Mouse (Mus musculus) stomach, embryonic 14.5 days (tissue): ENCODE data around the gene Erc2. TPM values are rescaled to one million over a fixed set of nuclear protein-coding genes. Genes with fewer than 3 reads are reported as not detected.

Experiments
- ATAC-seq: fragments of 200-750 bp; cut with Nextera tagmentation; 2 replicates; pipeline ENCODE4 v1.8.0; 2017; ENCODE audit warnings: low read depth, moderate TSS enrichment; ENCODE audit not compliant: insufficient number of reproducible peaks, insufficient read depth, low FRiP score
- H3K27ac ChIP-seq: fragments of 300-500 bp; sonication (generic); 2 replicates; pipeline ENCODE4 v1.5.1; 2014; ENCODE audit warnings: mild to moderate bottlenecking, low read length, moderate library complexity, mixed read lengths
- H3K27me3 ChIP-seq: fragments of 300-500 bp; sonication (generic); 2 replicates; pipeline ENCODE4 v1.6.1; 2014; ENCODE audit warnings: low read length, control low read depth, mixed read lengths; ENCODE audit not compliant: control insufficient read depth, insufficient read depth
- H3K36me3 ChIP-seq: fragments of 300-500 bp; sonication (generic); 2 replicates; pipeline ENCODE4 v1.6.1; 2014; ENCODE audit warnings: mild to moderate bottlenecking, control low read depth, low read length, moderate library complexity, mixed read lengths; ENCODE audit not compliant: control insufficient read depth, insufficient read depth
- H3K4me1 ChIP-seq: fragments of 300-500 bp; sonication (generic); 2 replicates; pipeline ENCODE4 v1.6.1; 2014; ENCODE audit warnings: low read length, control low read depth, mixed read lengths; ENCODE audit not compliant: control insufficient read depth, insufficient read depth
- H3K4me2 ChIP-seq: fragments of 300-500 bp; sonication (generic); replicated peaks from 2 replicates; pipeline ENCODE4 v1.6.1; 2014; ENCODE audit warnings: low read depth, low read length, control low read depth
- H3K4me3 ChIP-seq: fragments of 300-500 bp; sonication (generic); 2 replicates; pipeline ENCODE4 v1.5.1; 2014; ENCODE audit warnings: low read depth, low read length, control low read depth
- H3K9ac ChIP-seq: fragments of 300-500 bp; sonication (generic); replicated peaks from 2 replicates; pipeline ENCODE4 v1.6.1; 2014; ENCODE audit warnings: low read depth, mild to moderate bottlenecking, control low read depth, low read length, moderate library complexity, mixed read lengths
- H3K9me3 ChIP-seq: fragments of 300-500 bp; sonication (generic); 2 replicates; pipeline ENCODE4 v1.6.1; 2016; ENCODE audit warnings: low read depth, low read length, control low read depth; ENCODE audit not compliant: control insufficient read depth
- WGBS: fragments of 180-500 bp; shearing (Covaris S2); extraction: QIAGEN DNeasy Blood & Tissue Kit; methylation state at CpG from one replicate; pipeline ENCODE4 v1.1.7; 2014; 5-methylcytosine and 5-hydroxymethylcytosine counted together
- polyA plus RNA-seq: library from polyadenylated mRNA; unstranded; fragments of >200 nt; fragmentation: Nextera tagmentation; extraction: Ambion mirVana; gene quantifications from 2 replicates; pipeline ENCODE4 v1.2.1, GENCODE M21; 2014

Gene Erc2
- polyA plus RNA-seq, 1 experiment from 2014 or later, result 7.7 TPM

DNA sequence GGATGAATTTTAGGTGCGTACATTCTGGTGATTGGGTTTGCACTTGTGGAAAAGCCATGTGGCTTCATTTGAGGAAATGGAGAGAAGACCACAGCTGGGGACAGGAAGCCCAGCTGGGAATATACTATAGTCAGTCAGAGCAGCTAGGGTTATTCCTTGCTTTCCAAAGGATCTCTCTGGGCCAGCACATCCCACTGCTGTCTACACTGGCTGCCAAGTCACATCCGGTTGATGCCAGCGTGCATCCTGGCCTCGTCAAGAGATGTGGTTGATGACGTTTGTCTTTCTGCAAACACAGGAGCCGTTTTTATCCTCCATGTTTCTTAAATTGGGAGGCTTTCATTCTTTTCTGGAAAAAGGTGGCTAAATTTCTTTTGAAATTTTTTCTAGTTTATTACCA lies 603.3 kb downstream of the Erc2 start:
- Histone ChIP-seq H3K27ac (no peak overlapping the region), H3K4me1 (no peaks in the 10 kb centered on the region), H3K9me3 (no peaks in the 10 kb centered on the region), H3K27me3 (no peaks in the 10 kb centered on the region), H3K4me2 (no peak overlapping the region), H3K4me3 (no peak overlapping the region), H3K36me3 (no peaks in the 10 kb centered on the region), H3K9ac (no peak overlapping the region)
- no peak for ATAC-seq
- 89% methylated on average over 6 of the region's 6 CpGs for WGBS

DNA sequence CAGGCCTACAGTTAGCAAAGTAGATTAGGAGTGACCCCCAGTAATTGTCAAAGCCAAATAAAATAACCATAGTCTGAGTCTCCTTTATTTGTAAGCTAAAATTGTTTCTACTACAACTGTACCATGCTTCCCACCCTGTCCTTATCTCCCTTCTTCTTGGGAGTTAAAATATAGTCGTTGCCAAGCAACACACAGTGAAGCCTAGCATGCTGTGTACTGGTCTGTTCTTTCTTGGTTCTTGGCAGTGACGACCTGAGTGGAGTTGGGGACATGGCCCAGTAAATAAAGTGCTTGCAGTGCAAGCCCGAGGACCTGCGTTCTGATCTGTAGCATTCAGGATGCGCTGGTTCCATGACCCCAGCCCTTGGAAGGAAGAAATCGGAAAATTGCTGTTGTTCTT lies 608.3 kb downstream of the Erc2 start:
- H3K4me2 ChIP-seq, result no peak overlapping the region
- 79% methylated on average over 6 of the region's 6 CpGs for WGBS
- H3K9me3 ChIP-seq, result no peaks in the 10 kb centered on the region
- ATAC-seq, result no peak
- H3K27ac ChIP-seq, result no peak overlapping the region
- no peaks in the 10 kb centered on the region for H3K36me3 ChIP-seq
- no peak overlapping the region for H3K4me3 ChIP-seq
- no peaks in the 10 kb centered on the region for H3K27me3 ChIP-seq
- no peaks in the 10 kb centered on the region for H3K4me1 ChIP-seq
- H3K9ac ChIP-seq, result no peak overlapping the region

DNA sequence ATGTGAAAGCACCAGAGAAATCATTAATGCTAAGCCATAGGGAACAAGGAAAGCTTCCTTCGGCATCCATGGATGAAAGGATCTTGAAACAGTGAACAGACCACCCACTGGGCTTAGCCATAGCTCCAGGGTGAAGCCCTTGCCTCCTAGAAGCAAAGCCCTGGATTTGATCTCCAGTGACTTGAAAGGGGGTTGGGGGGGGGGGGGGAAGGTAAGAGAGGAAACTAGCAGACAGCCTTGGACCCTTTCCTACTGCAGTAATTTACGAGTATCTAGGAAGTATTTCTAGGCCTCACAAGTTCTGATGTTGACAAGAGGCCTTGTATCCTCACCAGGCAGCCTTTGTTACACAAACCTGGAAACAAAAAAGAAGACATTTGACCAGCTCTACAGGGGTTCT lies 609.0 kb downstream of the Erc2 start:
- Histone ChIP-seq H3K4me1 (no peaks in the 10 kb centered on the region), H3K27me3 (no peaks in the 10 kb centered on the region), H3K36me3 (no peaks in the 10 kb centered on the region), H3K27ac (no peak overlapping the region), H3K9ac (no peak overlapping the region), H3K9me3 (no peaks in the 10 kb centered on the region), H3K4me2 (no peak overlapping the region), H3K4me3 (no peak overlapping the region)
- WGBS, result 67% methylated on average over 2 of the region's 2 CpGs
- ATAC-seq, result no peak

DNA sequence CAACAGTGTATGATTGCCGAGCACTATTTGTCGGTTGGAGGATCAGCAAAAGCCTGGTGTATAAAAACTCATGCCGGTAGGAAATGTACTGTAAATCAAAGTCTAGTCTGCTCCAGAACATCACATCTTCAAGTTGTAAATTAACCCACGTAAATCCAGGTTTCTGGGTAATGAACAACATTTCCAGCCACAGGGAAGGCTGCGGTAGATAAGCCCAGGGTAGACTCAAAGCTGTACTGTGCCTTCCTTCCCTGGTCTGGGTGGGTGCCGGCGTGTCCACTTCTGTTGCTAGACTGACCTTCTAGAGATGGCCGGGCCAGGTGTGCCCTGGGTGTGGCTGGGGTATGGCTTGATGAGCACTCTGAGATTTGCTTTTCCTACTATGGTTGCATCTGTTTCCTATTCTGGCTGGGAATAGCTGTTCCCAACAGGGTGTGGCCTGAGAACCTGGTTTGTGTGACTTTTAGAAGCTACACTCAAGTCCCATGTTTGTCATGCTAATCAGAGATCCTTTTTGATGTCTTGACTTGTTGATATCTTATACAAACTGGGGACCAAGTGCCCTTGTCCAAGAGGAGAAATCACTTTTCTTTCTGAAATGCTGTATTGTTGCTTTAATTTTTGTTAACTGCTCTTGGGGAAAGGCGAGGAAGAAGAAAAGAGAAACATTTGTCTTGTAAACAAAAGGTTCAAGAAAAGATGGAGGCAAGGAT lies 616.3 kb downstream of the Erc2 start:
- no peaks in the 10 kb centered on the region for H3K4me1 ChIP-seq
- 73% methylated on average over 9 of the region's 9 CpGs for WGBS
- no peak overlapping the region for H3K9ac ChIP-seq
- H3K9me3 ChIP-seq, result no peaks in the 10 kb centered on the region
- H3K27ac ChIP-seq, result no peak overlapping the region
- H3K36me3 ChIP-seq, result no peaks in the 10 kb centered on the region
- H3K4me2 ChIP-seq, result no peak overlapping the region
- H3K4me3 ChIP-seq, result no peak overlapping the region
- no peaks in the 10 kb centered on the region for H3K27me3 ChIP-seq
- no peak for ATAC-seq

DNA sequence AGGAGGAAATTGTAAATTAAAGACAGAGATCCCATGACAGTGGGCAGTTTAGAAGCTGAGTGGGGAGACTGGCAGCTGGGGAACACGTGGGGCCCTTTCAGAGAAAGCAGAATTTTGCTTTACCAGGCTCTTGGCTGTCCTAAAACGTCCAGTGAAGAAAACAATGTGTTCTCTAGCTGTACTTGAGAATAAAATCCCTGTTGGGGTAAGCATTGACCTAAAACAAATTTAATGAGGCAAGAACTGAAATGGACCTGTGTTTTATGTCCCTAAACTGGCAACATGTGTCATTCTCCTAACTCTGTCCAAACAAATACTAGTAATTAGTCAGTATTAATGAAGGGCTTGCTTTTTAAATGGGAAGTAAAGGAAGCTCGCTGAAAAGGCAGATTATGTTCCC lies 617.9 kb downstream of the Erc2 start:
- H3K36me3 ChIP-seq, result no peaks in the 10 kb centered on the region
- no peak overlapping the region for H3K4me3 ChIP-seq
- H3K4me2 ChIP-seq, result no peak overlapping the region
- H3K4me1 ChIP-seq, result no peaks in the 10 kb centered on the region
- H3K27ac ChIP-seq, result no peak overlapping the region
- WGBS, result 41% methylated on average over 3 of the region's 3 CpGs
- H3K27me3 ChIP-seq, result no peaks in the 10 kb centered on the region
- H3K9ac ChIP-seq, result no peak overlapping the region
- no peaks in the 10 kb centered on the region for H3K9me3 ChIP-seq
- no peak for ATAC-seq

DNA sequence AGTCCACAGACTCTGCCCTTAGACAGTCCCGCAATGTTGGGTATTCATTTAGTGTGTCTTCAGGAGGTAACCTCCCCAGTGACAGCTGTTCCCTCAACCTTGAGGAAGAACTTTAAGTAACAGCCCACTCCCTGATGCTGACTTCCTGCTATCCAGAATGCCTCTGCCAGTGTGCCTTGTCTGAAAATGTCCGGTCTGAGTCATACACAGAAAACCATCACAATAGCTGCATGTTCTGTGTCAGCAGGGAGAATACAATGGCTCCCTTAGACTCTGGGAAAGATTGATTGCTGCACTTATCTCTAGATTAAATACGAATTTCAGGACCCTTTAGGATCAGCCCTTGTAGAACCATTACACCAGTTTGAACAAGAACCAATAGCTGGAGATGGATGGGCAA lies 620.5 kb downstream of the Erc2 start:
- H3K9me3 ChIP-seq, result no peaks in the 10 kb centered on the region
- H3K4me1 ChIP-seq, result no peaks in the 10 kb centered on the region
- H3K36me3 ChIP-seq, result no peaks in the 10 kb centered on the region
- no peak overlapping the region for H3K4me3 ChIP-seq
- H3K27ac ChIP-seq, result no peak overlapping the region
- no peak for ATAC-seq
- no peak overlapping the region for H3K9ac ChIP-seq
- no peaks in the 10 kb centered on the region for H3K27me3 ChIP-seq
- 47% methylated on average over 3 of the region's 3 CpGs for WGBS
- H3K4me2 ChIP-seq, result no peak overlapping the region

DNA sequence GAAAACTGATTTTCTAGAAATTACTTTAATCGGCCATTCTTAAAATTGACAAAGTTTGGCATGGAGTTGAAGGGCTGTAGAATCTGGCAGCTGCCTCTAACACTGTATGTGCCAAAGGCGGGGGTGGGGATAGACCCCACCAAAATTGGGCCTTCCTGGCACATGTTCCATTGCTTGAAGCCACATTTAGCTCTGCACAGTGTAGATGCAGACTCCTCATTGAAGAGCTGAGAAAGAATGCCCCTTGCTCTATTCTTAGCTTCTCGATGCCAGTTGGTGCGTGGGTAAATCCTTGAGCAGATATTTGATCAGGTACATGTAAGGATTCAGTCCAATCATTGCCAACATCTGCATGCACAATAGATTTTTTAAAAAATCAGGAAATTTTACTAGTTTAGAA lies 621.2 kb downstream of the Erc2 start:
- H3K4me2 ChIP-seq, result no peak overlapping the region
- H3K27me3 ChIP-seq, result no peaks in the 10 kb centered on the region
- H3K9ac ChIP-seq, result no peak overlapping the region
- H3K4me3 ChIP-seq, result no peak overlapping the region
- no peak for ATAC-seq
- no peak overlapping the region for H3K27ac ChIP-seq
- no peaks in the 10 kb centered on the region for H3K4me1 ChIP-seq
- 87% methylated on average over 4 of the region's 4 CpGs for WGBS
- H3K36me3 ChIP-seq, result no peaks in the 10 kb centered on the region
- H3K9me3 ChIP-seq, result no peaks in the 10 kb centered on the region

DNA sequence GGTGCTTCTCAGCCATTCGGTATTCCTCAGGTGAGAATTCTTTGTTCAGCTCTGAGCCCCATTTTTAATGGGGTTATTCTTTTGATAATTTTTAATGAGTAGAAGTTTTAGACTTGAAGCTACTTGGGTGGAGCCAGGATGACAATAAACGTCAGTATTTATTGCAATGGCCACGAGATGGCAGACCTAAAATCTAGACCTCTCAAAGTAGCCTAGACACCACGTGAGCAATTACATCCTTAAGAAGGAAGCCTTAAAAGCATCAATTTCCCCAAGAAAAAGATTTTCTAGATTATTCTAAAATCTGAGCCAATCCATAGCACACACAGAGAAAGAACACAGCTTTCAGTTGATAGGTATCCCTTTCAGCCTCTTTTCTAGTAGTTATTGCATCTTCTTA lies 640.5 kb downstream of the Erc2 start:
- Histone ChIP-seq H3K4me1 (peaks cover 8% of the 10 kb centered on the region; the same call in 1 of the 2 replicates), H3K27ac (no peak overlapping the region), H3K4me2 (no peak overlapping the region), H3K9me3 (no peaks in the 10 kb centered on the region), H3K4me3 (no peak overlapping the region), H3K27me3 (no peaks in the 10 kb centered on the region), H3K36me3 (no peaks in the 10 kb centered on the region), H3K9ac (no peak overlapping the region)
- 59% methylated on average over 4 of the region's 4 CpGs for WGBS
- no peak for ATAC-seq

DNA sequence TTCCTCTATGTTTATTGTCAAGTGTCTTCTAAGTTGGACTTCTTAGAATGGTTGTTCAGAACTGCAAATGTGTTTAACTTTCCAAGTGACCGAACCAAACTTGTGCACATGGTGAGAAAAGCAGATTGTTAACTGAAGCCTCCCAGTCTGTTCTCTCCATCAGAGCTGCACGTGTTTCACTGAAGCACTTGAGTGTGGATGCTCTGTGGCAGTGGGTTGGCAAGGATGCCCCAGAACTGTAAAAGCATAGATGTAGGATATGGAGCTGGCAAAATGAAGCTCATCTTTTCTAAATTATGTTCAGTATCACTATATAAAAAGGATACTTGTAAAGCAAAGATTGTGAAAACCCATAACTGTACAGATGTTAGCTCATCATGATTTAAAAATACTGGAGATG lies 645.1 kb downstream of the Erc2 start:
- 71% methylated on average over 2 of the region's 2 CpGs for WGBS
- Histone ChIP-seq H3K4me2 (no peak overlapping the region), H3K9me3 (no peaks in the 10 kb centered on the region), H3K27me3 (no peaks in the 10 kb centered on the region), H3K4me3 (no peak overlapping the region), H3K4me1 (peaks cover 8% of the 10 kb centered on the region; the same call in 1 of the 2 replicates), H3K27ac (no peak overlapping the region), H3K36me3 (no peaks in the 10 kb centered on the region), H3K9ac (no peak overlapping the region)
- ATAC-seq, result no peak
